Mouse (Mus musculus) CH12.LX (cell line): ENCODE results near the gene Htra2. TPM values are rescaled to one million over a fixed set of nuclear protein-coding genes. Genes with fewer than 3 reads are reported as not detected.

Experiments used
- DNase-seq: peaks from one replicate; pipeline ENCODE4 v3.0.0-alpha.2; 2013; ENCODE audit errors: extremely low read depth
- H3K27ac ChIP-seq: 2 replicates; pipeline ENCODE4 v1.5.1; 2012; ENCODE audit warnings: low read depth, mild to moderate bottlenecking, control low read depth, moderate library complexity; ENCODE audit not compliant: insufficient read depth
- H3K27me3 ChIP-seq: replicated peaks from 2 replicates; pipeline ENCODE3; 2012; ENCODE audit warnings: inconsistent platforms
- H3K36me3 ChIP-seq, 2 experiments: replicated peaks in 1 of 2; 2 replicates each; pipeline versions ENCODE3 to v1.6.1; 2012; ENCODE audit warnings: inconsistent platforms in 1 of 2, low read length in 1 of 2, mild to moderate bottlenecking in 1 of 2, mixed read lengths in 1 of 2, moderate library complexity in 1 of 2; ENCODE audit not compliant: control insufficient read depth in 1 of 2, insufficient read depth in 1 of 2
- H3K4me1 ChIP-seq, 2 experiments: 2 replicates each; pipeline ENCODE4 v1.6.1; 2012; ENCODE audit warnings: inconsistent platforms in 1 of 2, moderate library complexity in 1 of 2; ENCODE audit not compliant: insufficient read depth in 2 of 2, control insufficient read depth in 1 of 2
- H3K4me2 ChIP-seq: 2 replicates; pipeline ENCODE4 v1.6.1; 2012; ENCODE audit warnings: low read depth, mild to moderate bottlenecking, control low read depth; ENCODE audit not compliant: poor library complexity, insufficient read depth, severe bottlenecking
- H3K4me3 ChIP-seq, 3 experiments: fragments of 150-350 bp in 1 of 3; sonication (generic) in 1 of 3; replicated peaks in 1 of 3; 2 replicates each; pipeline versions ENCODE3 to v1.5.1; 2011 to 2012; ENCODE audit warnings: low read depth in 2 of 3, low read length in 2 of 3, mild to moderate bottlenecking in 2 of 3, moderate library complexity in 2 of 3, control low read depth in 1 of 3, improper control_type of control experiment in 1 of 3, inconsistent platforms in 1 of 3, mixed read lengths in 1 of 3; ENCODE audit not compliant: poor library complexity in 1 of 3
- H3K79me2 ChIP-seq: replicated peaks from 2 replicates; pipeline ENCODE4 v1.6.1; 2012; ENCODE audit warnings: mild to moderate bottlenecking, moderate library complexity; ENCODE audit not compliant: control insufficient read depth, poor library complexity, insufficient read depth, severe bottlenecking; ENCODE audit errors: extremely low read depth
- H3K9ac ChIP-seq: 2 replicates; pipeline ENCODE4 v1.6.1; 2012; ENCODE audit warnings: low read depth, mild to moderate bottlenecking, control low read depth, moderate library complexity; ENCODE audit not compliant: insufficient read depth
- H3K9me3 ChIP-seq: replicated peaks from 2 replicates; pipeline ENCODE3; 2012; ENCODE audit warnings: low read length, inconsistent platforms, mixed read lengths
- CHD2 ChIP-seq: IDR thresholded peaks from 2 replicates; pipeline ENCODE4 v1.6.1; 2011; ENCODE audit warnings: low read length, improper control_type of control experiment
- ELF1 ChIP-seq: IDR thresholded peaks from 2 replicates; pipeline ENCODE4 v1.6.1; 2014; ENCODE audit warnings: low read depth, mild to moderate bottlenecking, inconsistent platforms, low read length, improper control_type of control experiment
- EP300 ChIP-seq: IDR thresholded peaks from 2 replicates; pipeline ENCODE4 v1.6.1; 2011; ENCODE audit warnings: low read length, improper control_type of control experiment
- ETS1 ChIP-seq: conservative IDR thresholded peaks from 2 replicates; pipeline ENCODE4 v1.6.1; 2012; ENCODE audit warnings: low read depth, mild to moderate bottlenecking, inconsistent platforms, low read length, improper control_type of control experiment, moderate library complexity
- HCFC1 ChIP-seq: IDR thresholded peaks from 2 replicates; pipeline ENCODE4 v1.6.1; 2012; ENCODE audit warnings: low read depth, mild to moderate bottlenecking, inconsistent platforms, low read length, improper control_type of control experiment
- IRF4 ChIP-seq: IDR thresholded peaks from 2 replicates; pipeline ENCODE4 v1.6.1; 2014; ENCODE audit warnings: low read depth, mild to moderate bottlenecking, inconsistent platforms, low read length, improper control_type of control experiment
- JUND ChIP-seq: conservative IDR thresholded peaks from 2 replicates; pipeline ENCODE4 v1.6.1; 2011; ENCODE audit warnings: low read depth, low read length, improper control_type of control experiment
- KAT2A ChIP-seq: IDR thresholded peaks from 2 replicates; pipeline ENCODE4 v1.6.1; 2012; ENCODE audit warnings: low read length, improper control_type of control experiment, inconsistent platforms; ENCODE audit not compliant: insufficient replicate concordance
- MEF2A ChIP-seq: IDR thresholded peaks from 2 replicates; pipeline ENCODE4 v1.6.1; 2014; ENCODE audit warnings: low read depth, mild to moderate bottlenecking, inconsistent platforms, low read length, improper control_type of control experiment, borderline replicate concordance
- MXI1 ChIP-seq: IDR thresholded peaks from 2 replicates; pipeline ENCODE4 v1.6.1; 2011; ENCODE audit warnings: mild to moderate bottlenecking, low read depth, low read length, improper control_type of control experiment
- MYC ChIP-seq: IDR thresholded peaks from 2 replicates; pipeline ENCODE4 v1.6.1; 2011; ENCODE audit warnings: low read depth, mild to moderate bottlenecking, improper control_type of control experiment, low read length
- POLR2A ChIP-seq: IDR thresholded peaks from 2 replicates; pipeline ENCODE4 v1.6.1; 2011; ENCODE audit warnings: low read depth, mild to moderate bottlenecking, improper control_type of control experiment, low read length
- POLR2AphosphoS2 ChIP-seq: IDR thresholded peaks from 2 replicates; pipeline ENCODE4 v1.6.1; 2011; ENCODE audit warnings: low read depth, low read length, improper control_type of control experiment
- RAD21 ChIP-seq: IDR thresholded peaks from 2 replicates; pipeline ENCODE4 v1.6.1; 2011; ENCODE audit warnings: low read depth, mild to moderate bottlenecking, low read length, improper control_type of control experiment, moderate library complexity
- SIN3A ChIP-seq: IDR thresholded peaks from 2 replicates; pipeline ENCODE4 v1.6.1; 2012; ENCODE audit warnings: low read length, improper control_type of control experiment, inconsistent platforms
- TBP ChIP-seq: conservative IDR thresholded peaks from 2 replicates; pipeline ENCODE4 v1.6.1; 2011; ENCODE audit warnings: low read depth, low read length, improper control_type of control experiment
- TCF12 ChIP-seq: IDR thresholded peaks from 2 replicates; pipeline ENCODE4 v1.6.1; 2014; ENCODE audit warnings: low read depth, mild to moderate bottlenecking, inconsistent platforms, low read length, improper control_type of control experiment
- UBTF ChIP-seq: IDR thresholded peaks from 2 replicates; pipeline ENCODE4 v1.6.1; 2012; ENCODE audit warnings: low read depth, mild to moderate bottlenecking, inconsistent platforms, low read length, improper control_type of control experiment, moderate library complexity
- USF1 ChIP-seq: IDR thresholded peaks from 2 replicates; pipeline ENCODE4 v1.6.1; 2014; ENCODE audit warnings: low read depth, mild to moderate bottlenecking, inconsistent platforms, low read length, improper control_type of control experiment
- ZKSCAN1 ChIP-seq: IDR thresholded peaks from 2 replicates; pipeline ENCODE4 v1.6.1; 2012; ENCODE audit warnings: low read depth, inconsistent platforms, low read length, improper control_type of control experiment, borderline replicate concordance
- dilution Hi-C: fragments of 300-500 bp; cut with MboI; formaldehyde crosslinking; loops from 2 replicates; pipeline ENCODE4 v1.14.3; 2020; ENCODE audit warnings: low sequenced_read_pairs; ENCODE audit not compliant: extremely low pct_unique_long_range_greater_than_20kb, extremely low pct_ligation_motif_present
- in situ Hi-C: fragments of 300-500 bp; cut with MboI; formaldehyde crosslinking; loops from 3 replicates; pipeline ENCODE4 v1.14.3; 2019; ENCODE audit warnings: low sequenced_read_pairs, low pct_ligation_motif_present, low pct_unique_long_range_greater_than_20kb, mixed read lengths
- polyA plus RNA-seq: library from polyadenylated mRNA; unstranded; fragments of >175 nt; gene quantifications from 2 replicates; pipeline ENCODE4 v1.2.1, GENCODE M21; 2012; ENCODE audit warnings: low read depth; ENCODE audit not compliant: insufficient read length
- total RNA-seq, 2 experiments: library from RNA; depleted of rRNA; stranded (reverse); fragments of 300-350 nt in 1 of 2; fragments of >200 nt in 1 of 2; gene quantifications; 2 replicates each; pipeline ENCODE4 v1.2.3; 2012 to 2014

The Htra2 gene
- total and polyA plus RNA-seq, 3 experiments: 113 to 185 (median 137) TPM

DNA sequence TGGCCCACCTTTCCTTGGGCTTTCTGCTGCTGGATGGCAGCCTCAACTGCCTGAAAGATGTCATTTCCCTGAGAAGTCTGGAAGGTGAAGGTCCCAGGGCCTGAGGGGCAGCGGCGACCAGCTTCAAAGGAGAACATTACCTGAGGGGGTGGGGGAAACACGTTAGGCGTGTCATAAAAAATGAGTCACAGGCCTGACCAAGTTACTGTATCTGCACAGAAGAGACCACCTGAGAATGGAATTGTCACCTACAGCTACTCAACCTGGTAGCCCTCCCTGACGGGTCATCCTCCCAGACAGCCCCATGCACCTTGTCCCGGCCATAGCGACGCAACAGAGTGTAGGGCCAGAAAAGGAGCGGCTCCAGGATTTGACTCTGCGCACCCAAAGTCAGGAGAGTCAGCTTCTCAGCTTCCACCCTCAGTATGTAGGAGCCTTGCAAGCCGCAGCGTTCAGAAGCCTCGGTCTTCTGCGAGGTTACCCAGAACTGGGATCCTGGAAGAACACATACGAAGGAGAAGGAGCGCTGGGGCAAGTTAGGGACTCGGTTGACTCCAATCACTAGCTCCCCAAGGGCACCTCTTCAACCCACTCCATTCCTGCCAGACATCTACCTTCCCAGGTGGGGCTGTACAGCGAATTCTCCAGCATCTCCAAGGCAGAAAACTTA, 23.0 kb downstream of the Htra2 start:
- Histone ChIP-seq H3K79me2 (peaks cover 3% of the 10 kb centered on the region), H3K36me3 (peaks cover 13 to 35% of the 10 kb centered on the region in 2 experiments), H3K9me3 (no peaks in the 10 kb centered on the region), H3K4me3 (peak overlapping the region; percentile 64 to 90 (median 80)), H3K27me3 (peaks cover 8% of the 10 kb centered on the region), H3K4me2 (peak overlapping the region; percentile 77), H3K27ac (no peak overlapping the region), H3K4me1 (peaks cover 18 to 59% of the 10 kb centered on the region in 2 experiments), H3K9ac (peak overlapping the region; percentile 74; the same call in 1 of the 2 replicates)
- no peak for DNase-seq
- in situ Hi-C loops (no loop called here), dilution Hi-C loops (no loop called here)
- no peak for TF ChIP-seq KAT2A
- TF ChIP-seq MXI1: no peak
- TF ChIP-seq TBP: no peak
- no peak for TF ChIP-seq MYC
- no peak for TF ChIP-seq ELF1
- no peak for TF ChIP-seq EP300
- TF ChIP-seq TCF12: no peak
- no peak for TF ChIP-seq ZKSCAN1
- TF ChIP-seq JUND: no peak
- no peak for TF ChIP-seq POLR2A
- no peak for TF ChIP-seq ETS1
- no peak for TF ChIP-seq MEF2A
- TF ChIP-seq CHD2: no peak
- TF ChIP-seq UBTF: no peak
- TF ChIP-seq HCFC1: no peak

DNA sequence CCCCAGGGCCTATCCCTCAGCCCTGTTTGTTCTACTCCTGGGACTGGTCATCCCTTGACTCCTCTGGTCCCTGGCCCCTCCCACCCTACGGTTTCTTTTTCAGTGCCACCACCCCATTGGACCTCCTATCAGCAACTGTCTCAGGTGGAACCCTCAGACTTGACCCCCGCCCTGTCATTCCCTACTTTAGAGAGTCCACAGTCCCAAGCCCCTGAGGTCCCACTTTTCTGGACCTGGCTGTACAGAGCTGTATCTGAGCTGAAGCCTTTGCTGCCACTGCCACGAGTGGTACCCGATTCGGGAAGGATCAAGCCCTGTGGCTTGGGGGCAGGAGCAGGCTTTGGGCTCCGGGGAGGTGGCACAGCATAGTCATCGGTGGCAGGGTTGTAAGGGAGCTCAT, 24.0 kb downstream of the Htra2 start:
- TF ChIP-seq POLR2AphosphoS2 (no peak), RAD21 (no peak), USF1 (no peak), IRF4 (no peak), SIN3A (no peak), MEF2A (no peak)
- no peak overlapping the region for H3K27ac ChIP-seq
- DNase-seq: no peak
- in situ Hi-C loops: no loop called here
- dilution Hi-C loops: no loop called here
- no peak overlapping the region for H3K4me2 ChIP-seq
- peaks cover 3% of the 10 kb centered on the region for H3K79me2 ChIP-seq
- H3K4me1 ChIP-seq: peaks cover 18 to 62% of the 10 kb centered on the region in 2 experiments
- no peak overlapping the region for H3K9ac ChIP-seq
- no peak overlapping the region for H3K4me3 ChIP-seq
- H3K27me3 ChIP-seq: peaks cover 8% of the 10 kb centered on the region
- H3K36me3 ChIP-seq: peaks cover 13 to 35% of the 10 kb centered on the region in 2 experiments
- H3K9me3 ChIP-seq: no peaks in the 10 kb centered on the region
